Mouse (Mus musculus) midbrain, embryonic 11.5 days (tissue): Measurements from ENCODE around the gene Pax5. TPM values are rescaled to one million over a fixed set of nuclear protein-coding genes. Genes with fewer than 3 reads are reported as not detected.
A peak's percentile ranks its signal among the peaks of the same experiment; 100 is the strongest.

ENCODE experiments used
- ATAC-seq: fragments of 200-750 bp; cut with Nextera tagmentation; 2 replicates; pipeline ENCODE4 v1.8.0; 2017; ENCODE audit warnings: moderate TSS enrichment, moderate library complexity; ENCODE audit not compliant: low FRiP score
- DNase-seq: peaks from one replicate; pipeline ENCODE4 v3.0.0; 2015; ENCODE audit warnings: low spot score; ENCODE audit errors: missing footprints
- H3K27ac ChIP-seq: fragments of 300-500 bp; sonication (generic); 2 replicates; pipeline ENCODE4 v1.5.1; 2014; ENCODE audit warnings: low read depth, low read length
- H3K27me3 ChIP-seq: fragments of 300-500 bp; sonication (generic); 2 replicates; pipeline ENCODE4 v1.6.1; 2014; ENCODE audit warnings: mild to moderate bottlenecking, low read length, moderate library complexity, mixed read lengths; ENCODE audit not compliant: control insufficient read depth, insufficient read depth
- H3K36me3 ChIP-seq: fragments of 300-500 bp; sonication (generic); 2 replicates; pipeline ENCODE4 v1.6.1; 2014; ENCODE audit warnings: mild to moderate bottlenecking, low read length, moderate library complexity, mixed read lengths; ENCODE audit not compliant: control insufficient read depth, insufficient read depth
- H3K4me1 ChIP-seq: fragments of 300-500 bp; sonication (generic); 2 replicates; pipeline ENCODE4 v1.6.1; 2014; ENCODE audit warnings: low read length; ENCODE audit not compliant: control insufficient read depth, insufficient read depth
- H3K4me2 ChIP-seq: fragments of 300-500 bp; sonication (generic); 2 replicates; pipeline ENCODE4 v1.6.1; 2014; ENCODE audit warnings: mild to moderate bottlenecking, moderate library complexity
- H3K4me3 ChIP-seq: fragments of 300-500 bp; sonication (generic); 2 replicates; pipeline ENCODE4 v1.5.1; 2014; ENCODE audit warnings: low read depth, low read length
- H3K9ac ChIP-seq: fragments of 300-500 bp; sonication (generic); 2 replicates; pipeline ENCODE4 v1.6.1; 2014; ENCODE audit warnings: low read length
- H3K9me3 ChIP-seq: fragments of 300-500 bp; sonication (generic); 2 replicates; pipeline ENCODE4 v1.6.1; 2016; ENCODE audit warnings: low read length; ENCODE audit not compliant: control insufficient read depth
- WGBS: fragments of 180-500 bp; shearing (Covaris S2); extraction: QIAGEN DNeasy Blood & Tissue Kit; methylation state at CpG from one replicate; pipeline ENCODE4 v1.1.7; 2014; 5-methylcytosine and 5-hydroxymethylcytosine counted together
- polyA plus RNA-seq: library from polyadenylated mRNA; unstranded; fragments of >200 nt; fragmentation: Nextera tagmentation; extraction: Ambion mirVana; gene quantifications from 2 replicates; pipeline ENCODE4 v1.2.1, GENCODE M21; 2014

Gene Pax5
- polyA plus RNA-seq, 1 experiment from 2014 or later = 4.1 TPM

DNA sequence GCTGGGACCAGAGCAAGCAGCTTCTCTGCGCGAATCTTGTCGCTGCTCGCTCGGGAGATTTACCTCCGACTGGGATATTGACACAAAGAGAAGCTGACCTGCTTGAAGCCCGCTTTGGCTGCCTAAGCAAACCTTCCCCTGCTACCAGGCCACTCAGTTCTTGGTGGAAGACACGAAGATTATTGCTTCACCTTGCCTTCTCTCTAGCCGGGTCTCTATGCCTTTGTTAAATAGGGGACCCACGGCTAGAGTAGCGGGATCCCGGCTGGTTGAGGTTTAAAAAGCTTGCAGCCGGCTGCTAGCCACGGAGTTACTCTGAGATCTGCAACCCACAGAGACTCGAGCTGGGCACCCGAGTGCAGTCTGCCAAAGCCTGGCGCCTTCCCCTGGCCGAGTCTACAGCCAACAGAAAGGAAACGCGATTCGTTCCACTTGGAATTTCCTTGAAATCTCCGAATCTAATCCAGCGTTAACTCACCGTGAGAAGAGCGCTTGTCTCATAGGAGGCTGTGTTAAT lies 8.2 kb downstream of the Pax5 start:
- Histone ChIP-seq H3K4me3 (peak overlapping the region; percentile 53), H3K9me3 (no peaks in the 10 kb centered on the region), H3K4me1 (peaks cover 18% of the 10 kb centered on the region), H3K27ac (no peak overlapping the region), H3K9ac (peak overlapping the region; percentile 72), H3K36me3 (no peaks in the 10 kb centered on the region), H3K4me2 (peak overlapping the region; percentile 65), H3K27me3 (peaks cover 94% of the 10 kb centered on the region)
- peak; percentile 96 for DNase-seq
- WGBS = under 1% methylated on average over 25 of the region's 25 CpGs
- no peak for ATAC-seq

DNA sequence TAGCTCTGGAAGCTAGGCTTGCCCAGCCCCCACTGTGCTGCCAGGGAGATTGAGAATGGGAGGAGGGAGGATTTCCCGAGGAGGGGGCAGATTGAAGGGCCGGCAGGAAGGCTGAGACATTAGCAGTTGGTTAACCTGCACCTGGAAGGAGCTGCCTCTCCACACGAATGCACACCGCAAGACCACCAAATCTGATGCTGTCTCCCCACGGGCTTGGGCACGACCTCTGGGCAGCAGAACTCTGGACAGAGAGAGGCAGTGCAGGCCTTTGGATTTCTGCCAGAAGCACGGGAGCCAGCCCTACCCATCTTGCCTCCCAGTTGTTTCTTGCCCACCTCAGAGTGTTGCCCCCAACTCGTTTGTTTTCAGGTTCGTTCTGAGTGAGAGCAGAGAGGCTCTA lies 8.8 kb downstream of the Pax5 start:
- H3K36me3 ChIP-seq = no peaks in the 10 kb centered on the region
- 1% methylated on average over 9 of the region's 9 CpGs for WGBS
- H3K9ac ChIP-seq = peak overlapping the region; percentile 72
- peak; percentile 94 for DNase-seq
- H3K4me3 ChIP-seq = peak overlapping the region; percentile 53
- peak overlapping the region; percentile 65 for H3K4me2 ChIP-seq
- H3K4me1 ChIP-seq = peaks cover 18% of the 10 kb centered on the region
- no peak for ATAC-seq
- no peaks in the 10 kb centered on the region for H3K9me3 ChIP-seq
- H3K27me3 ChIP-seq = peaks cover 92% of the 10 kb centered on the region
- H3K27ac ChIP-seq = no peak overlapping the region; the same call in 1 of the 2 replicates

DNA sequence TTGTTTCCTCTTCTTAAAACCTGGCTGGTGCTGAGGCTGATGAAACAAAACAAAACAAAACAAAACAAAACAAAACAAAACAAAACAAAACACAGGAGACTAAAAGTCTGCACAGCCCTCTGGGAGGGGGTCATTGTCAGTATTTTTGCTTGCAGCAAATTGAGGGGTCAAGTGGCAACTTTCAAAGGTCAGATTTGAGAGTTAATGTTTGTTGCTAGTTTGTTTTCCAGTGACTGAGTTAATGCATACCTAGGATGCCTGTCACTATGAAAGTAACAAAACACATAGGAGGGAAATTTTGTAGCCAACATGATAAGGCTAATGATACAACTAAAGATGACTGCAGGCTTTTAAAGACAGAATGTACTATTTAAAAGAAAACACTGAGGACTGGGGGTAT lies 13.6 kb downstream of the Pax5 start:
- ATAC-seq (no peak), DNase-seq (no peak)
- Histone ChIP-seq H3K27me3 (peaks cover 65% of the 10 kb centered on the region), H3K9ac (no peak overlapping the region), H3K4me1 (peaks cover 6% of the 10 kb centered on the region; the same call in 1 of the 2 replicates), H3K4me2 (no peak overlapping the region), H3K27ac (no peak overlapping the region), H3K9me3 (no peaks in the 10 kb centered on the region), H3K4me3 (no peak overlapping the region), H3K36me3 (no peaks in the 10 kb centered on the region)

DNA sequence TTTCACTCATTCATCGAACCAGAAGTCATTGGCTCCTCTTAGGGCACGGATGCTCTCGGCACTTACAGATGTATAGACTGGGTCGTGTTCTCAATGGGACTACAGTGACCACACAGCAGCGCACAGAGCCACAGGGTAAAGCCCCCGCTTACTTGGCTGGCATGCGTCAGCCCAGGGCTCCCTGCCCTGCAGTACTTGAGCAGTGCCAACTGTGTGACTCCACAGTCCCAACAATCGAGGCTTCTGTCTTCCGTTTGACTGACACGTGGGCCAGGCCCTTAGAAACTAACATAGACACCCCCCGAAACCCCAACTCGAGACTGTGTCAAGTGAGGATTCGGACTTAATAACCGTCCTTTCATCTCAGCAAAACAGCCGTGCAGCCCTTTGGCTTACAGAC lies 15.9 kb downstream of the Pax5 start:
- Histone ChIP-seq H3K4me3 (no peak overlapping the region), H3K9me3 (no peaks in the 10 kb centered on the region), H3K36me3 (no peaks in the 10 kb centered on the region), H3K9ac (no peak overlapping the region), H3K27ac (no peak overlapping the region), H3K4me1 (peaks cover 6% of the 10 kb centered on the region; the same call in 1 of the 2 replicates), H3K4me2 (no peak overlapping the region), H3K27me3 (peaks cover 42% of the 10 kb centered on the region)
- WGBS = 34% methylated on average over 15 of the region's 15 CpGs
- DNase-seq (no peak), ATAC-seq (peak; percentile 19; the same call in 1 of the 2 replicates)

DNA sequence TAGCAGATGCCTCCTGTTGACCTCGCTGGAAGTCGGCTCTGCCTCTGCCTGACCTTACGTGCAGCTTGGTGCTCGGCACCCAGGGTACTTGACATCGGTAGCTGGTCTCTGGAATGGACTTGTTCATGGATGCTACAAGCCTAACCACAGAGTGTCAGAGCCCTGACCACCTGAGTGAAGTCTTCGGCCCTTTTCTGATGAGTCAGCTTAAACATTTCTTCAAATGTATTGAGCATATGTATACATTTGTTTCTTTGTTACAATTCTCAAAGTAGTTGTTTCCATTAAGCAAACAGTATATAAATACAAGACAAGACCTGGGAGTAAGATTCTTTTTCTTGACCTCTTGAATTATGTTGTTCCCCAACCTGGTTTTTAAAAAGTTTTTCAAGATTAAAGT lies 24.7 kb downstream of the Pax5 start:
- DNase-seq (no peak), ATAC-seq (no peak)
- no peaks in the 10 kb centered on the region for H3K4me1 ChIP-seq
- H3K4me2 ChIP-seq = no peak overlapping the region
- H3K27ac ChIP-seq = no peak overlapping the region
- H3K4me3 ChIP-seq = no peak overlapping the region
- no peaks in the 10 kb centered on the region for H3K36me3 ChIP-seq
- H3K27me3 ChIP-seq = no peaks in the 10 kb centered on the region
- WGBS = 83% methylated on average over 6 of the region's 6 CpGs
- H3K9me3 ChIP-seq = no peaks in the 10 kb centered on the region
- no peak overlapping the region for H3K9ac ChIP-seq

DNA sequence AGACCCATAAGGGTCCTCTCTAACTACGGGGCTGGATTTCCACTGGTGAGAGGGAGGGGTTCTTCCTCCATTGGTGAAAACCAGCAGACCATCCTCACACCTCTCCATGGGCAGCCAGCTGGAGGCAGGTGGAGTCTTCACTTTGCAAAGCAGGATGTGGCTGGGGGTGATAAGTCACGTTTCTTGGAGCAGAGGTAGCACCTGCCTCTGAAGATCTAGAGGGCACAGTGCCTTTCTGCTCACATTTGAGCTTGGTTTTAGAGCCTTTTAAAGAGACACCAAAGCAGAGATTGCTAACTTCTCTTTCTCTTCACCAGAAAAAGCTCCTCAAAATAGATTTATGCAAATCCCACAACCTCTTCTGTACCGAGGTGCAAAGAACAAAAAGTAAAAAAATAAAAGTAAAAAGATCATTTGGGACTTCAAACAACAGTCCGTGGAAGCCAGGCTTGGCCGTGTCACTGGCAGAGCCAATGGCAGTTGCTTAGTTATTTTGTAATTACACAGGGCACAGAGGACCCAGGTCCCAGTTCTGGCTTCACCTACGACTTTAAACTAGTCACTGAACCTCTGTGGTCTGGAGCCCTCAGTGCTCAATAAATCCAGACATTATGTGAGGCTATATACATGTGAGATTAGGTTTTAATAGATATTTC lies 29.9 kb downstream of the Pax5 start:
- H3K27me3 ChIP-seq = no peaks in the 10 kb centered on the region
- no peaks in the 10 kb centered on the region for H3K36me3 ChIP-seq
- H3K9ac ChIP-seq = no peak overlapping the region
- no peak for ATAC-seq
- H3K27ac ChIP-seq = no peak overlapping the region
- no peak overlapping the region for H3K4me2 ChIP-seq
- no peak overlapping the region for H3K4me3 ChIP-seq
- H3K4me1 ChIP-seq = no peaks in the 10 kb centered on the region; the same call in 1 of the 2 replicates
- no peaks in the 10 kb centered on the region for H3K9me3 ChIP-seq
- WGBS = 79% methylated on average over 6 of the region's 6 CpGs
- DNase-seq = no peak

DNA sequence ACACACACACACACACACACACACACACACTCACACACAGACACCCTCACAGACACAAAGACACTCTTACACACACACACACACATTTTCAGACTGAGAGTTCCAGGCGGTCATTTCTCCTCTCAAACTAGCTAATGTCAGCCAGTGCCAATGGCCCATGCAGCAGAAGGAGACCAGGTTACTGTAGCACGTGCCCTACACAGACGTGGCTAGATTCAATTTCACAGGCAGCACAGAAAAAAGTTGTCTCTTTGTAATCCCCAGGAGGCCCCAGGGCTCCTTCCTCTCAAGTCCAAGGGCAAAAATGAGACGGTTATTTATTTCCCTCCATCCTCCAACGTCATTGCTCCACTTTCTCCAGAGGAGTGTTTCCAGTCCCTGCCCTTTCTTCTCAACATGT lies 31.6 kb downstream of the Pax5 start:
- Histone ChIP-seq H3K9me3 (no peaks in the 10 kb centered on the region), H3K4me1 (peaks cover 3% of the 10 kb centered on the region; the same call in 1 of the 2 replicates)
- ATAC-seq = no peak

DNA sequence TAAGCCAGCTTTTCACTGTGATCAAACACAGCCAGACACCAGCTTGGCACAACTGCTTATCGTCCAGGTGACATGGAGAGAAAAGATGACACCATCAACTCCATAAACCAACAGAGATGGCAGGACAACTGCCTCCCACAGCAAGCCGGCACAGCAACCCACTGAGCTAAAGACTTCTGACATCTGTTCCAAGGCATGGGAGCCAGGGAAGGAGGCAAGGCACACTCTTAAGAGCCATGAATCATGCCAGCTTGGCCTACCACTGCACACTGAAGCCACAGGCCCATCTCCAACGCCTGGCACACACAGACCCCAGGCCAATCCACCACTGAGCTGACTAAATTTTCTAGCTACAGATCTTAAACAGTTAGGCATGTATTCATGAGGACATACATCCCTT lies 32.3 kb downstream of the Pax5 start:
- Histone ChIP-seq H3K9ac (no peak overlapping the region), H3K4me1 (peaks cover 5% of the 10 kb centered on the region; the same call in 1 of the 2 replicates), H3K27me3 (no peaks in the 10 kb centered on the region), H3K4me2 (no peak overlapping the region), H3K36me3 (no peaks in the 10 kb centered on the region), H3K9me3 (no peaks in the 10 kb centered on the region), H3K27ac (no peak overlapping the region), H3K4me3 (no peak overlapping the region)
- WGBS = 78% methylated on average over 3 of the region's 3 CpGs
- DNase-seq (no peak), ATAC-seq (no peak)

More for the DNA sequence above, 31.6 kb downstream of the Pax5 start:
- Histone ChIP-seq H3K36me3 (no peaks in the 10 kb centered on the region), H3K4me3 (no peak overlapping the region), H3K4me2 (no peak overlapping the region), H3K27me3 (no peaks in the 10 kb centered on the region), H3K9ac (no peak overlapping the region), H3K27ac (no peak overlapping the region)
- 66% methylated on average over 5 of the region's 5 CpGs for WGBS
- DNase-seq = no peak

DNA sequence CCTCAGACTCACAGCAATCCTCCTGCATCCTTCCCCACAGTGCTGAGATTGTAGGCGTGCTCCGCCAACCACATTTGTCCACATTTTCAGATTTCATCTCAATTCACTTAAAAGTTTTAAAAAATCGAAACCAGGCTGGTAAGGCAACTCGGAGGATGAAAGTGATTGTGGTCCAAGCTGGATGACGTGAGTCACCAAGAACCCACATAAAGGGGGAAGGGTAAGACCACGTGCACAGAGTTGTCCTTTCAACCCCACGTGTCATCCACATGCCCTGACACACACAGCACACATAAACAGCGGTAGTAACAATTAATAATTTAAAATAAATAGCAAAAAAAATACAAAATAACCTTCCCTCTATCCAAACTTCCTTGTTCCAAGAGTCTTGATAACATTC lies 35.3 kb downstream of the Pax5 start:
- H3K4me1 ChIP-seq = peaks cover 5% of the 10 kb centered on the region; the same call in 1 of the 2 replicates
- H3K27me3 ChIP-seq = peaks cover 4% of the 10 kb centered on the region; the same call in 1 of the 2 replicates
- H3K4me3 ChIP-seq = no peak overlapping the region
- no peak for DNase-seq
- no peaks in the 10 kb centered on the region; the same call in 1 of the 2 replicates for H3K36me3 ChIP-seq
- H3K4me2 ChIP-seq = no peak overlapping the region
- no peaks in the 10 kb centered on the region for H3K9me3 ChIP-seq
- no peak overlapping the region for H3K27ac ChIP-seq
- H3K9ac ChIP-seq = no peak overlapping the region
- ATAC-seq = no peak
- WGBS = 85% methylated on average over 8 of the region's 8 CpGs
